Mouse (Mus musculus): ENCODE results near the gene Cnih2. TPM values are rescaled to one million over a fixed set of nuclear protein-coding genes. Genes with fewer than 3 reads are reported as not detected.

The Cnih2 gene
- polyA plus RNA-seq, 1 experiment: 90.3 TPM

GRCm38 (mm10) chr19:5052853-5053252 is 45.5 kb downstream of the Cnih2 start:
- Histone ChIP-seq H3K27me3 (ENCODE audit: control insufficient read depth, insufficient read depth, low read length) (no peaks in the 10 kb centered on the region), H3K4me1 (ENCODE audit: control insufficient read depth, insufficient read depth, low read length) (peaks cover 39% of the 10 kb centered on the region), H3K27ac (ENCODE audit: insufficient read depth, low read length) (peak overlapping the region; percentile 39), H3K4me3 (replicated peaks; ENCODE audit: insufficient read depth, low read depth, low read length) (peak overlapping the region; percentile 35)
- DNase-seq: peak; percentile 72 to 73
- TF ChIP-seq CTCF (IDR thresholded peaks at IDR 0.05; ENCODE audit: borderline replicate concordance, insufficient read depth, low read depth, low read length) (no peak), POLR2A (IDR thresholded peaks at IDR 0.05; ENCODE audit: borderline replicate concordance, insufficient read depth, low read length) (no peak)
- WGBS: 19% methylated on average over 17 of the region's 17 CpGs

DNA sequence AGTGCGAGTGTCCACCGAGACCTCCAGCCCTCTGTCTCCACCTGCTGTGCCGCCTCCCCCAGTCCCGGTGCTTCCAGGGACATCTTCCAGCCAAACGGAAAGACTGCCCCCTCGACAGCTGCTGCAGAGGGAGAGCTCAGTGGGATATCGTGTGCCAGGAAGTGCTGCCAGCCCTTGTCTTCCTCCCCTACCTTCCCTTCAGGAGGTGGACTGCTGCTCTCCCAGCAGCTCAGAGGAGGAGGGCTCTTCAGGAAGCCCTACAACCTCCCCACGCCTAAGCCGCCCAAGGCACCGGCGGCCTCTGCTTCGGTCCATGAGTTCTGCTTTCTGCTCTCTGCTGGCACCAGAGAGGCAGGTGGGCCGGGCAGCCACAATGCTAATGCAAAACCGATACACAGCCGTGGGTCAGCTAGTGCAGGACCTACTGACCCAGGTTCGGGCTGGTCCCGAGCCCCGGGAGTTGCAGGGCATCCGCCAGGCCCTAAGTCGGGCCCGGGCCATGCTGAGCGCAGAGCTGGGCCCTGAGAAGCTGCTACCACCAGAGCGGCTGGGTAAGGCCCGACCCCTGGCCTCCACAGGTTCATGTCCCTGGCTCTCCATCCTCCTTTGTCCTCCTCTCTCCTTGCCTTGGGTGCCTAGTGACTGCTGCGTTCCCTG is 46.0 kb downstream of the Cnih2 start:
- peaks cover 40% of the 10 kb centered on the region for H3K4me1 ChIP-seq (ENCODE audit: control insufficient read depth, insufficient read depth, low read length)
- no peak for TF ChIP-seq CTCF (IDR thresholded peaks at IDR 0.05; ENCODE audit: borderline replicate concordance, insufficient read depth, low read depth, low read length)
- TF ChIP-seq POLR2A (IDR thresholded peaks at IDR 0.05; ENCODE audit: borderline replicate concordance, insufficient read depth, low read length): no peak
- 27% methylated on average over 25 of the region's 25 CpGs for WGBS
- DNase-seq: peak; percentile 56 to 62
- H3K4me3 ChIP-seq (replicated peaks; ENCODE audit: insufficient read depth, low read depth, low read length): peak overlapping the region; percentile 35
- H3K27me3 ChIP-seq (ENCODE audit: control insufficient read depth, insufficient read depth, low read length): no peaks in the 10 kb centered on the region
- peak overlapping the region; percentile 39 for H3K27ac ChIP-seq (ENCODE audit: insufficient read depth, low read length)

DNA sequence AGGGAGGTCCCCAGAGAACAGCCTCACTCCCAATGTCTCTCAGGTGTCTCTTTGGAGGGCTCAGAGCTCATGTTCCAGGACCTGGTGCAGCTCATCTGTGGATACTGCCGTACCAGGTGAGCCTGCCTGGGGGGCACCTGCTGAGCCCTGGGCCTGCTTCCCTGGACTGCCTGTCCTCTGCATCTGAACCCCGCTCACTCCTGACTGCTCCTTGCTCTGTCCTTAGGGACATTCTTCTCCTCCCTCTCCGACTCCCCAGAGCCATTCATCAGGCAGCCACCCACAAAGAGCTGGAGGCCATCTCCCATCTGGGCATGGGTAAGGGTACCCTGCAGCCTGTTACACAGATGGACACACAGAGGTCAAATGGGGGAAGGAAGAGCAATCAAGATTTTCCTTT is 46.8 kb downstream of the Cnih2 start:
- peak overlapping the region; percentile 26; the same call in 1 of the 2 replicates for H3K27ac ChIP-seq (ENCODE audit: insufficient read depth, low read length)
- TF ChIP-seq POLR2A (IDR thresholded peaks at IDR 0.05; ENCODE audit: borderline replicate concordance, insufficient read depth, low read length) (no peak), CTCF (IDR thresholded peaks at IDR 0.05; ENCODE audit: borderline replicate concordance, insufficient read depth, low read depth, low read length) (no peak)
- no peaks in the 10 kb centered on the region for H3K27me3 ChIP-seq (ENCODE audit: control insufficient read depth, insufficient read depth, low read length)
- 41% methylated on average over 3 of the region's 3 CpGs for WGBS
- H3K4me1 ChIP-seq (ENCODE audit: control insufficient read depth, insufficient read depth, low read length): peaks cover 40% of the 10 kb centered on the region
- H3K4me3 ChIP-seq (replicated peaks; ENCODE audit: insufficient read depth, low read depth, low read length): no peak overlapping the region
- peak; percentile 28 to 45 for DNase-seq

- no peak overlapping the region for H3K4me3 ChIP-seq (replicated peaks; ENCODE audit: insufficient read depth, low read depth, low read length)
- H3K27ac ChIP-seq (ENCODE audit: insufficient read depth, low read length): no peak overlapping the region
- peaks cover 40% of the 10 kb centered on the region for H3K4me1 ChIP-seq (ENCODE audit: control insufficient read depth, insufficient read depth, low read length)
- WGBS: 35% methylated on average over 17 of the region's 17 CpGs
- DNase-seq: peak in 1 of 2 experiments; percentile 43
- H3K27me3 ChIP-seq (ENCODE audit: control insufficient read depth, insufficient read depth, low read length): no peaks in the 10 kb centered on the region
- no peak for TF ChIP-seq CTCF (IDR thresholded peaks at IDR 0.05; ENCODE audit: borderline replicate concordance, insufficient read depth, low read depth, low read length)
- no peak for TF ChIP-seq POLR2A (IDR thresholded peaks at IDR 0.05; ENCODE audit: borderline replicate concordance, insufficient read depth, low read length)
Measured at GRCm38 (mm10) chr19:5051031-5051430, 47.3 kb downstream of the Cnih2 start.

DNA sequence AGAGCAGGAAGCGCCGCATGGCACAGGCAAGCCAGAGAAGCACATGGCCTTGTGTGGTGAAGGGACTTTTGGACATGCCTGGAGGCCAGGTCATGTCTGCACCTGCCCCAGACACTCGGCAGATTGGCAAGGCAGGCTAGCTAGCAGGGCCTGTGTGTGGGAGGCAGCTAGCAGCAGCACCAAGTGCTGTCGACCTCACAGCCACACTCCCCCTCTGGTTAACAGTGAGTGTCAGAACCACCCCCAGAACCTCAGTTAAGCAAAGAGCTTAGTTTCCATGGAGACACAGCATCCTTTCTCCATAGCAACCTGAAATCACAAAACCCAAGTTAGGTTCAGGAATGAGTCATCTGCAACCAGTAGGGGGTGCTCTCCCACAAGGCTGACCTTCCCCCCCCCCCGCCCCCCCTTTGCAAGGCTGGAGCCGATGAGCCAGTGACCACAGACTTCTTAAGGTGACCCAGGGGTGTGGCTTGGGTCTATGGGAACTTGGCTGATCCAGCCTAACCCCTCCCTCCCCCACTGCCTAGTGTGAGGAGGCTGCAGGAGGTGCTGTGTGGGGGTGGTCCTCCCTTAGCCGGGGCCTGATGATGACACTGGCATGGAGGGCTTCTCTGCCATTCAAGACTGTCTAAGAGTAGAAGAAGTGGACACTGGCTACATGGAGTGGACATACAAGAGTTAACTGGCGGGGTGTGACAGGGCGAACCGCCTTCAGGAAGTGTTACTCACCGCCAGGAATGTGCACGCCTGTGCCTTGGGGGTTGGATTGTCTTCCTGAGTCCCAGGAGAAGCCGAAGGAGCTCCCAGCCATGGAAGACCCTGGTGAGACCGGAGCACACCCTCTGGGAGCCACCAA is 48.0 kb downstream of the Cnih2 start, which contains the start of gene Rin1:
TSS of gene Rin1 (plus strand) at position 435 of the 859 bp plus-strand sequence.
- peak in 1 of 2 experiments; percentile 42 for DNase-seq
- peaks cover 40% of the 10 kb centered on the region for H3K4me1 ChIP-seq (ENCODE audit: control insufficient read depth, insufficient read depth, low read length)
- H3K4me3 ChIP-seq (replicated peaks; ENCODE audit: insufficient read depth, low read depth, low read length): no peak within 1 kb of the TSS
- no peak within 1 kb of the TSS for H3K27ac ChIP-seq (ENCODE audit: insufficient read depth, low read length)
- peak; percentile 39; the same call in 1 of the 2 replicates for TF ChIP-seq CTCF (IDR thresholded peaks at IDR 0.05; ENCODE audit: borderline replicate concordance, insufficient read depth, low read depth, low read length)
- no peak for TF ChIP-seq POLR2A (IDR thresholded peaks at IDR 0.05; ENCODE audit: borderline replicate concordance, insufficient read depth, low read length)
- H3K27me3 ChIP-seq (ENCODE audit: control insufficient read depth, insufficient read depth, low read length): no peaks in the 10 kb centered on the region
- WGBS: 32% methylated on average over 14 of the region's 14 CpGs

- Histone ChIP-seq H3K4me3 (replicated peaks; ENCODE audit: insufficient read depth, low read depth, low read length) (no peak overlapping the region), H3K27ac (ENCODE audit: insufficient read depth, low read length) (no peak overlapping the region), H3K4me1 (ENCODE audit: control insufficient read depth, insufficient read depth, low read length) (peaks cover 40% of the 10 kb centered on the region), H3K27me3 (ENCODE audit: control insufficient read depth, insufficient read depth, low read length) (no peaks in the 10 kb centered on the region)
- TF ChIP-seq CTCF (IDR thresholded peaks at IDR 0.05; ENCODE audit: borderline replicate concordance, insufficient read depth, low read depth, low read length): no peak
- no peak for TF ChIP-seq POLR2A (IDR thresholded peaks at IDR 0.05; ENCODE audit: borderline replicate concordance, insufficient read depth, low read length)
- no peak for DNase-seq
- WGBS: 78% methylated on average over 6 of the region's 6 CpGs
Measured at GRCm38 (mm10) chr19:5049325-5049724, 49.0 kb downstream of the Cnih2 start.

DNA sequence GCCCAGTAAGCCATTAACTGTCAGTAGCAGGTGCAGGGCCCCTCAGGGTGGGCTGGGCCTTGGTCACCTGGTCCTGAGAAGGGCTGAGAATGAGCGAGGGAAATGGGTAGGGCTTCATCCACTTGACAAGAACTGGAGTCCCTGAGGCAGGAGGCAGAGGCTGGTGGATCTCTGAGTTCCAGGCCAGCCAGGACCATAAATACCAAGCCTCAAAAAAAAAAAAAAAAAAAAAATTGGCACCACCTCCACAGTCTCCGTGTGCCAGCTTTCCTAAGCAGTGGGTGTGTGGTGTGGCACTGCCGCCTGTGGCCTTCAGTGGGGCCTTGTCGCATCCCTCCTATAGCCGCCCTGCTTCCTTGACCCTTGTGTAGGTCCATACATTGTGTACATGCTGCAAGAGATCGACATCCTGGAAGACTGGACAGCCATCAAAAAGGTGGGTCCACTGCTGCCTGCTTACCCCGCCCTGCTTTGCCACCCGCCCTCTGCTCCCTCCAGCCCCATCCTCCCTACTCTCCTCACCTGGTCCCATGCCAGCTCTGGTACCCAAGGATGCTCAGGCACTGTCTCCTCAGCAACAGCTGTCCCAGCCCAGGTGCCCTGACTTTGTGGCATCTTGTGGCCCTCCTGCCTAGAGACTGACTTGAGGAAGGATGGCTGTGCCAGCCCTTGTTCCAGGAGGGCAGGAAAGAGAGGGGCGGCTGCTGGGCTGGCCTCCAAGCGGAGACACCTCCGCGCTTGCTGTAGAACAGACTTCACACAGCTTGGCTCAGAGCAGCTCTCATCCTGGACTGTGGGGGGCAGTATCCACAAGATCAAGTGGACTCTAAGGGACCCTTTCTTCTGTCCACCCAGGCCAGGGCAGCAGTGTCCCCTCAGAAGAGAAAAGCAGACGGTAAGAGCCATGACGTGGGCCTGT is 49.9 kb downstream of the Cnih2 start:
- Histone ChIP-seq H3K4me3 (replicated peaks; ENCODE audit: insufficient read depth, low read depth, low read length) (no peak overlapping the region), H3K4me1 (ENCODE audit: control insufficient read depth, insufficient read depth, low read length) (peaks cover 37% of the 10 kb centered on the region), H3K27ac (ENCODE audit: insufficient read depth, low read length) (no peak overlapping the region), H3K27me3 (ENCODE audit: control insufficient read depth, insufficient read depth, low read length) (no peaks in the 10 kb centered on the region)
- TF ChIP-seq POLR2A (IDR thresholded peaks at IDR 0.05; ENCODE audit: borderline replicate concordance, insufficient read depth, low read length): no peak
- 0 out of 2 replicates have a peak, but pooled peaks have one; percentile 13 for TF ChIP-seq CTCF (IDR thresholded peaks at IDR 0.05; ENCODE audit: borderline replicate concordance, insufficient read depth, low read depth, low read length)
- DNase-seq: no peak
- 54% methylated on average over 14 of the region's 14 CpGs for WGBS

Measured in cerebellum, adult 2 months (tissue).